Mouse (Mus musculus): ENCODE measurements around the gene Tiam1. TPM values are rescaled to one million over a fixed set of nuclear protein-coding genes. Genes with fewer than 3 reads are reported as not detected.
A peak's percentile ranks its signal among the peaks of the same experiment; 100 is the strongest.

Tiam1 gene
- polyA plus RNA-seq, 1 experiment from 2014 or later, result 24.5 TPM

GRCm38 (mm10) chr16:89993991-89994825 is 149.4 kb downstream of the Tiam1 start:
- WGBS, result 83% methylated on average over 17 of the region's 17 CpGs

GRCm38 (mm10) chr16:89993506-89993905 is 150.1 kb downstream of the Tiam1 start:
- no peak overlapping the region for H3K4me3 ChIP-seq (ENCODE audit: low read length)
- H3K4me1 ChIP-seq (ENCODE audit: control insufficient read depth, insufficient read depth, low read length), result no peaks in the 10 kb centered on the region
- 85% methylated on average over 4 of the region's 4 CpGs for WGBS
- no peaks in the 10 kb centered on the region for H3K36me3 ChIP-seq (ENCODE audit: control insufficient read depth, insufficient read depth, low read length)
- ATAC-seq (ENCODE audit: low FRiP score, low TSS enrichment), result no peak
- H3K9me3 ChIP-seq (ENCODE audit: control insufficient read depth, low read length), result peaks cover 5% of the 10 kb centered on the region; the same call in 1 of the 2 replicates
- no peak overlapping the region for H3K27ac ChIP-seq (ENCODE audit: low read depth, low read length)
- no peak overlapping the region for H3K9ac ChIP-seq (ENCODE audit: low read depth, low read length)
- H3K4me2 ChIP-seq (replicated peaks; ENCODE audit: low read depth, low read length), result no peak overlapping the region
- no peaks in the 10 kb centered on the region for H3K27me3 ChIP-seq (ENCODE audit: control insufficient read depth, insufficient read depth, low read length)

More at GRCm38 (mm10) chr16:89993991-89994825, 149.4 kb downstream of the Tiam1 start:
- Histone ChIP-seq H3K9me3 (ENCODE audit: control insufficient read depth, low read length) (peaks cover 5% of the 10 kb centered on the region; the same call in 1 of the 2 replicates), H3K4me2 (replicated peaks; ENCODE audit: low read depth, low read length) (no peak overlapping the region), H3K9ac (ENCODE audit: low read depth, low read length) (no peak overlapping the region), H3K4me3 (ENCODE audit: low read length) (no peak overlapping the region), H3K4me1 (ENCODE audit: control insufficient read depth, insufficient read depth, low read length) (no peaks in the 10 kb centered on the region), H3K36me3 (ENCODE audit: control insufficient read depth, insufficient read depth, low read length) (no peaks in the 10 kb centered on the region), H3K27ac (ENCODE audit: low read depth, low read length) (no peak overlapping the region), H3K27me3 (ENCODE audit: control insufficient read depth, insufficient read depth, low read length) (no peaks in the 10 kb centered on the region)
- no peak for ATAC-seq (ENCODE audit: low FRiP score, low TSS enrichment)

GRCm38 (mm10) chr16:89991701-89992152 is 151.8 kb downstream of the Tiam1 start:
- no peaks in the 10 kb centered on the region for H3K36me3 ChIP-seq (ENCODE audit: control insufficient read depth, insufficient read depth, low read length)
- no peak overlapping the region for H3K27ac ChIP-seq (ENCODE audit: low read depth, low read length)
- no peaks in the 10 kb centered on the region for H3K4me1 ChIP-seq (ENCODE audit: control insufficient read depth, insufficient read depth, low read length)
- no peaks in the 10 kb centered on the region for H3K27me3 ChIP-seq (ENCODE audit: control insufficient read depth, insufficient read depth, low read length)
- H3K4me3 ChIP-seq (ENCODE audit: low read length), result no peak overlapping the region
- no peak overlapping the region for H3K9ac ChIP-seq (ENCODE audit: low read depth, low read length)
- 79% methylated on average over 12 of the region's 12 CpGs for WGBS
- no peak for ATAC-seq (ENCODE audit: low FRiP score, low TSS enrichment)
- H3K9me3 ChIP-seq (ENCODE audit: control insufficient read depth, low read length), result peaks cover 5% of the 10 kb centered on the region; the same call in 1 of the 2 replicates
- H3K4me2 ChIP-seq (replicated peaks; ENCODE audit: low read depth, low read length), result no peak overlapping the region

- no peak for ATAC-seq (ENCODE audit: low FRiP score, low TSS enrichment)
- WGBS, result 89% methylated on average over 5 of the region's 5 CpGs
These were observed 153.1 kb downstream of the Tiam1 start for GRCm38 (mm10) chr16:89990288-89990955.

GRCm38 (mm10) chr16:89989816-89990215 is 153.8 kb downstream of the Tiam1 start:
- no peaks in the 10 kb centered on the region for H3K4me1 ChIP-seq (ENCODE audit: control insufficient read depth, insufficient read depth, low read length)
- H3K27ac ChIP-seq (ENCODE audit: low read depth, low read length), result no peak overlapping the region

More at GRCm38 (mm10) chr16:89990288-89990955, 153.1 kb downstream of the Tiam1 start:
- no peak overlapping the region for H3K4me2 ChIP-seq (replicated peaks; ENCODE audit: low read depth, low read length)
- H3K27ac ChIP-seq (ENCODE audit: low read depth, low read length), result no peak overlapping the region
- H3K4me3 ChIP-seq (ENCODE audit: low read length), result no peak overlapping the region
- H3K27me3 ChIP-seq (ENCODE audit: control insufficient read depth, insufficient read depth, low read length), result no peaks in the 10 kb centered on the region
- H3K9me3 ChIP-seq (ENCODE audit: control insufficient read depth, low read length), result no peaks in the 10 kb centered on the region
- H3K9ac ChIP-seq (ENCODE audit: low read depth, low read length), result no peak overlapping the region
- H3K36me3 ChIP-seq (ENCODE audit: control insufficient read depth, insufficient read depth, low read length), result no peaks in the 10 kb centered on the region
- H3K4me1 ChIP-seq (ENCODE audit: control insufficient read depth, insufficient read depth, low read length), result no peaks in the 10 kb centered on the region

GRCm38 (mm10) chr16:89986672-89987362 is 156.8 kb downstream of the Tiam1 start:
- Histone ChIP-seq H3K9me3 (ENCODE audit: control insufficient read depth, low read length) (no peaks in the 10 kb centered on the region), H3K4me1 (ENCODE audit: control insufficient read depth, insufficient read depth, low read length) (no peaks in the 10 kb centered on the region), H3K27me3 (ENCODE audit: control insufficient read depth, insufficient read depth, low read length) (no peaks in the 10 kb centered on the region), H3K4me3 (ENCODE audit: low read length) (no peak overlapping the region), H3K36me3 (ENCODE audit: control insufficient read depth, insufficient read depth, low read length) (no peaks in the 10 kb centered on the region), H3K4me2 (replicated peaks; ENCODE audit: low read depth, low read length) (no peak overlapping the region), H3K27ac (ENCODE audit: low read depth, low read length) (no peak overlapping the region), H3K9ac (ENCODE audit: low read depth, low read length) (no peak overlapping the region)
- peak; percentile 54 for ATAC-seq (ENCODE audit: low FRiP score, low TSS enrichment)
- 73% methylated on average over 18 of the region's 18 CpGs for WGBS

More at GRCm38 (mm10) chr16:89989816-89990215, 153.8 kb downstream of the Tiam1 start:
- Histone ChIP-seq H3K9ac (ENCODE audit: low read depth, low read length) (no peak overlapping the region), H3K27me3 (ENCODE audit: control insufficient read depth, insufficient read depth, low read length) (no peaks in the 10 kb centered on the region), H3K4me2 (replicated peaks; ENCODE audit: low read depth, low read length) (no peak overlapping the region), H3K9me3 (ENCODE audit: control insufficient read depth, low read length) (no peaks in the 10 kb centered on the region), H3K4me3 (ENCODE audit: low read length) (no peak overlapping the region), H3K36me3 (ENCODE audit: control insufficient read depth, insufficient read depth, low read length) (no peaks in the 10 kb centered on the region)
- WGBS, result 93% methylated on average over 10 of the region's 10 CpGs
- ATAC-seq (ENCODE audit: low FRiP score, low TSS enrichment), result no peak

- H3K27ac ChIP-seq (ENCODE audit: low read depth, low read length), result no peak overlapping the region
- peak; percentile 29; the same call in 1 of the 2 replicates for ATAC-seq (ENCODE audit: low FRiP score, low TSS enrichment)
These were observed 157.7 kb downstream of the Tiam1 start for GRCm38 (mm10) chr16:89985702-89986481.

GRCm38 (mm10) chr16:89980075-89980744 is 163.4 kb downstream of the Tiam1 start:
- Histone ChIP-seq H3K9me3 (ENCODE audit: control insufficient read depth, low read length) (no peaks in the 10 kb centered on the region), H3K36me3 (ENCODE audit: control insufficient read depth, insufficient read depth, low read length) (no peaks in the 10 kb centered on the region), H3K27ac (ENCODE audit: low read depth, low read length) (no peak overlapping the region), H3K4me1 (ENCODE audit: control insufficient read depth, insufficient read depth, low read length) (no peaks in the 10 kb centered on the region), H3K4me2 (replicated peaks; ENCODE audit: low read depth, low read length) (no peak overlapping the region), H3K9ac (ENCODE audit: low read depth, low read length) (no peak overlapping the region), H3K27me3 (ENCODE audit: control insufficient read depth, insufficient read depth, low read length) (no peaks in the 10 kb centered on the region), H3K4me3 (ENCODE audit: low read length) (no peak overlapping the region)
- 91% methylated on average over 11 of the region's 11 CpGs for WGBS
- ATAC-seq (ENCODE audit: low FRiP score, low TSS enrichment), result no peak

More at GRCm38 (mm10) chr16:89985702-89986481, 157.7 kb downstream of the Tiam1 start:
- 67% methylated on average over 20 of the region's 20 CpGs for WGBS
- no peak overlapping the region for H3K4me2 ChIP-seq (replicated peaks; ENCODE audit: low read depth, low read length)
- no peak overlapping the region for H3K9ac ChIP-seq (ENCODE audit: low read depth, low read length)
- H3K36me3 ChIP-seq (ENCODE audit: control insufficient read depth, insufficient read depth, low read length), result no peaks in the 10 kb centered on the region
- no peaks in the 10 kb centered on the region for H3K4me1 ChIP-seq (ENCODE audit: control insufficient read depth, insufficient read depth, low read length)
- H3K27me3 ChIP-seq (ENCODE audit: control insufficient read depth, insufficient read depth, low read length), result no peaks in the 10 kb centered on the region
- no peak overlapping the region for H3K4me3 ChIP-seq (ENCODE audit: low read length)
- H3K9me3 ChIP-seq (ENCODE audit: control insufficient read depth, low read length), result no peaks in the 10 kb centered on the region

All from kidney, embryonic 14.5 days (tissue).